ENCODE assay signal across 21 mouse cellular contexts in genomic region chr6:32978811-32979210, GRCm38 (mm10).
DNase-seq lines count a peak whose midpoint lies in the region; ATAC-seq and TF ChIP-seq lines count a peak whose summit lies in the region.
"Had no signal": no experiment of that assay in that cellular context is flagged by ENCODE, and none has a peak within 500 bp of the region (broad histone marks: within the 10 kb centered on the region; RNA-seq: fewer than 3 reads in every experiment).

No protein-coding gene starts in this region.

- H3K9ac ChIP-seq in heart, embryonic 12.5 days: no peak overlapping the region
- no peak overlapping the region for H3K9ac ChIP-seq in liver, adult 2 months (ENCODE audit: low read depth, low read length)
- H3K9ac ChIP-seq in liver, embryonic 11.5 days (ENCODE audit: low read depth, low read length): no peak overlapping the region
- H3K9ac ChIP-seq: hindbrain, embryonic 12.5 days; limb, embryonic 15.5 days; neural tube, embryonic 15.5 days had no signal

- no peak overlapping the region for H3K27ac ChIP-seq in heart, embryonic 12.5 days (ENCODE audit: poor library complexity, severe bottlenecking)
- H3K27ac ChIP-seq in liver, adult 2 months (replicated peaks; ENCODE audit: insufficient read depth, low read depth, low read length): no peak overlapping the region
- H3K27ac ChIP-seq in liver, embryonic 11.5 days (ENCODE audit: low read depth, low read length): no peak overlapping the region
- H3K27ac ChIP-seq: forebrain, embryonic 10.5 days; hindbrain, embryonic 12.5 days; limb, embryonic 15.5 days; neural tube, embryonic 15.5 days had no signal

- 85% methylated on average over 3 of the region's 3 CpGs for WGBS in heart, embryonic 12.5 days
- WGBS in liver, adult 2 months: 93% methylated on average over 3 of the region's 3 CpGs
- 89% methylated on average over 3 of the region's 3 CpGs for WGBS in liver, embryonic 11.5 days

- H3K79me2 ChIP-seq in liver, adult 2 months (ENCODE audit: control insufficient read depth, insufficient read depth, low read length): peaks cover 28% of the 10 kb centered on the region; the same call in 1 of the 2 replicates

- no peak for TF ChIP-seq POLR2A in liver, adult 2 months (IDR thresholded peaks at IDR 0.05; ENCODE audit: extremely low read depth, insufficient read depth, low read length)

- peaks cover 16% of the 10 kb centered on the region for H3K4me1 ChIP-seq in heart, embryonic 12.5 days (replicated peaks)
- H3K4me1 ChIP-seq in liver, adult 2 months (ENCODE audit: control insufficient read depth, insufficient read depth, low read length): peaks cover 4% of the 10 kb centered on the region
- H3K4me1 ChIP-seq in liver, embryonic 11.5 days (replicated peaks; ENCODE audit: control insufficient read depth, insufficient read depth, low read length): no peaks in the 10 kb centered on the region
- H3K4me1 ChIP-seq: limb, embryonic 15.5 days had no signal

- H3K36me3 ChIP-seq in heart, embryonic 12.5 days: no peaks in the 10 kb centered on the region
- H3K36me3 ChIP-seq in liver, adult 2 months (ENCODE audit: control insufficient read depth, insufficient read depth, low read length): no peaks in the 10 kb centered on the region
- H3K36me3 ChIP-seq in liver, embryonic 11.5 days (ENCODE audit: control insufficient read depth, insufficient read depth, low read length): no peaks in the 10 kb centered on the region
- H3K36me3 ChIP-seq: forebrain, embryonic 10.5 days; hindbrain, embryonic 12.5 days; limb, embryonic 15.5 days; neural tube, embryonic 15.5 days had no signal

- TF ChIP-seq CTCF in liver, adult 2 months (IDR thresholded peaks at IDR 0.05; ENCODE audit: low read depth, low read length): no peak

- H3K27me3 ChIP-seq in heart, embryonic 12.5 days (replicated peaks): no peaks in the 10 kb centered on the region
- H3K27me3 ChIP-seq in liver, adult 2 months (ENCODE audit: control insufficient read depth, insufficient read depth, low read length): no peaks in the 10 kb centered on the region
- H3K27me3 ChIP-seq in liver, embryonic 11.5 days (replicated peaks; ENCODE audit: control insufficient read depth, insufficient read depth, low read length): no peaks in the 10 kb centered on the region
- H3K27me3 ChIP-seq: hindbrain, embryonic 12.5 days; limb, embryonic 15.5 days; neural tube, embryonic 15.5 days had no signal

- H3K4me3 ChIP-seq in heart, embryonic 12.5 days: no peak overlapping the region
- no peak overlapping the region for H3K4me3 ChIP-seq in liver, adult 2 months (ENCODE audit: insufficient read depth, low read depth, low read length)
- H3K4me3 ChIP-seq in liver, embryonic 11.5 days (ENCODE audit: low read depth, low read length): no peak overlapping the region
- H3K4me3 ChIP-seq: forebrain, embryonic 10.5 days; hindbrain, embryonic 12.5 days; limb, embryonic 15.5 days; neural tube, embryonic 15.5 days had no signal

- no peak for ATAC-seq in heart, embryonic 12.5 days (ENCODE audit: insufficient number of reproducible peaks, low FRiP score)
- no peak for ATAC-seq in liver, embryonic 11.5 days (replicated peaks; ENCODE audit: low FRiP score)
- ATAC-seq: forebrain, embryonic 16.5 days; inflammation-experienced regulatory T-cells, adult 6 months had no signal

- peak; percentile 14 for DNase-seq in adrenal gland, postnatal 10 days
- DNase-seq in adrenal gland, postnatal 4 days (ENCODE audit: low spot score in 2 of 2): no peak
- DNase-seq in heart, postnatal 4 days: peak; percentile 15
- peak; percentile 44 for DNase-seq in liver, adult 2 months (ENCODE audit: extremely low read depth, low read depth, low spot score)
- no peak for DNase-seq in liver, embryonic 11.5 days (ENCODE audit: low spot score)
- DNase-seq in kidney, postnatal 36 days: peak; percentile 64 to 78
- no peak for DNase-seq in urinary bladder, postnatal 36 days (ENCODE audit: low spot score in 2 of 2)
- DNase-seq: cerebellum, adult 11-12 months; cerebellum, postnatal 10 days; gastrocnemius, postnatal 36 days; left cerebral cortex, postnatal 4 days; right cerebral cortex, adult 18-20 months; thymus, adult 18-20 months had no signal

- no peaks in the 10 kb centered on the region for H3K9me3 ChIP-seq in heart, embryonic 12.5 days (replicated peaks)
- no peaks in the 10 kb centered on the region for H3K9me3 ChIP-seq in liver, embryonic 11.5 days (ENCODE audit: control insufficient read depth, low read length)
- H3K9me3 ChIP-seq: forebrain, embryonic 10.5 days; hindbrain, embryonic 12.5 days; limb, embryonic 15.5 days; neural tube, embryonic 15.5 days had no signal

- no peak overlapping the region for H3K4me2 ChIP-seq in heart, embryonic 12.5 days
- no peak overlapping the region for H3K4me2 ChIP-seq in liver, embryonic 11.5 days
- H3K4me2 ChIP-seq: hindbrain, embryonic 12.5 days; limb, embryonic 15.5 days; midbrain, embryonic 11.5 days; neural tube, embryonic 15.5 days had no signal

Comparison
In these comparisons a context has a peak if more than half of its experiments do, and no peak if none do; other contexts are left out.
1. DNase-seq: peak in adrenal gland, postnatal 10 days (single experiment), heart, postnatal 4 days (single experiment), liver, adult 2 months (single experiment) and kidney, postnatal 36 days (2 of 2); none in adrenal gland, postnatal 4 days (0 of 2), liver, embryonic 11.5 days (single experiment) and urinary bladder, postnatal 36 days (0 of 2).